Mouse (Mus musculus): ENCODE measurements around the gene Ralgds.

GRCm38 (mm10) chr2:28514489-28514888, 1.6 kb downstream of the Ralgds start:
- TF ChIP-seq ZKSCAN1 (IDR thresholded peaks at IDR 0.05; ENCODE audit: borderline replicate concordance, low read depth, low read length) (no peak), CTCF (conservative IDR thresholded peaks at IDR 0.05 in 1 of 2, IDR thresholded peaks at IDR 0.05 in 1 of 2; ENCODE audit: low read depth in 2 of 2, low read length in 2 of 2) (peak; percentile 80 to 94), USF2 (conservative IDR thresholded peaks at IDR 0.05; ENCODE audit: low read depth, low read length) (no peak), NELFE (IDR thresholded peaks at IDR 0.05; ENCODE audit: low read depth, low read length) (no peak), POLR2A (IDR thresholded peaks at IDR 0.05; ENCODE audit: low read depth, low read length) (no peak), MAFK (IDR thresholded peaks at IDR 0.05; ENCODE audit: insufficient replicate concordance, low read length) (no peak), E2F4 (IDR thresholded peaks at IDR 0.05; ENCODE audit: insufficient replicate concordance, low read depth, low read length) (no peak), UBTF (IDR thresholded peaks at IDR 0.05; ENCODE audit: low read depth, low read length) (no peak), SMC3 (IDR thresholded peaks at IDR 0.05; ENCODE audit: low read depth, low read length) (peak; percentile 83), CHD2 (IDR thresholded peaks at IDR 0.05; ENCODE audit: low read length) (peak; percentile 84)

All from CH12.LX (cell line).